Mouse (Mus musculus) midbrain, embryonic 16.5 days (tissue): ENCODE measurements around the gene Pim1. TPM values are rescaled to one million over a fixed set of nuclear protein-coding genes. Genes with fewer than 3 reads are reported as not detected.
A peak's percentile ranks its signal among the peaks of the same experiment; 100 is the strongest.

ENCODE experiments used
- ATAC-seq: fragments of 200-750 bp; cut with Nextera tagmentation; 2 replicates; pipeline ENCODE4 v1.8.0; 2017; ENCODE audit warnings: moderate TSS enrichment
- H3K27ac ChIP-seq: fragments of 300-500 bp; sonication (generic); 2 replicates; pipeline ENCODE4 v1.5.1; 2014; ENCODE audit warnings: mild to moderate bottlenecking, low read length, mixed read lengths
- H3K27me3 ChIP-seq: fragments of 300-500 bp; sonication (generic); 2 replicates; pipeline ENCODE4 v1.6.1; 2014; ENCODE audit warnings: low read depth, low read length, mixed read lengths; ENCODE audit not compliant: control insufficient read depth, insufficient read depth
- H3K36me3 ChIP-seq: fragments of 300-500 bp; sonication (generic); 2 replicates; pipeline ENCODE4 v1.6.1; 2014; ENCODE audit warnings: mild to moderate bottlenecking, low read length, moderate library complexity, mixed read lengths; ENCODE audit not compliant: control insufficient read depth, insufficient read depth
- H3K4me1 ChIP-seq: fragments of 300-500 bp; sonication (generic); 2 replicates; pipeline ENCODE4 v1.6.1; 2014; ENCODE audit warnings: mild to moderate bottlenecking, low read length, mixed read lengths; ENCODE audit not compliant: control insufficient read depth, insufficient read depth
- H3K4me2 ChIP-seq: fragments of 300-500 bp; sonication (generic); 2 replicates; pipeline ENCODE4 v1.6.1; 2014; ENCODE audit warnings: mild to moderate bottlenecking, low read length, mixed read lengths
- H3K4me3 ChIP-seq: fragments of 300-500 bp; sonication (generic); 2 replicates; pipeline ENCODE4 v1.5.1; 2014; ENCODE audit warnings: low read depth, mild to moderate bottlenecking, low read length, moderate library complexity, mixed read lengths
- H3K9ac ChIP-seq: fragments of 300-500 bp; sonication (generic); 2 replicates; pipeline ENCODE4 v1.6.1; 2014; ENCODE audit warnings: low read depth, low read length, mixed read lengths
- H3K9me3 ChIP-seq: fragments of 300-500 bp; sonication (generic); replicated peaks from 2 replicates; pipeline ENCODE4 v1.6.1; 2014; ENCODE audit warnings: mild to moderate bottlenecking, low read length, mixed read lengths; ENCODE audit not compliant: control insufficient read depth, poor library complexity, severe bottlenecking
- WGBS: fragments of 180-500 bp; shearing (Covaris S2); extraction: QIAGEN DNeasy Blood & Tissue Kit; methylation state at CpG from one replicate; pipeline ENCODE4 v1.1.7; 2014; 5-methylcytosine and 5-hydroxymethylcytosine counted together
- polyA plus RNA-seq: library from polyadenylated mRNA; unstranded; fragments of >200 nt; fragmentation: Nextera tagmentation; extraction: Ambion mirVana; gene quantifications from 2 replicates; pipeline ENCODE4 v1.2.1, GENCODE M21; 2015

Gene Pim1
- polyA plus RNA-seq, 1 experiment from 2014 or later, result 7.3 TPM

DNA sequence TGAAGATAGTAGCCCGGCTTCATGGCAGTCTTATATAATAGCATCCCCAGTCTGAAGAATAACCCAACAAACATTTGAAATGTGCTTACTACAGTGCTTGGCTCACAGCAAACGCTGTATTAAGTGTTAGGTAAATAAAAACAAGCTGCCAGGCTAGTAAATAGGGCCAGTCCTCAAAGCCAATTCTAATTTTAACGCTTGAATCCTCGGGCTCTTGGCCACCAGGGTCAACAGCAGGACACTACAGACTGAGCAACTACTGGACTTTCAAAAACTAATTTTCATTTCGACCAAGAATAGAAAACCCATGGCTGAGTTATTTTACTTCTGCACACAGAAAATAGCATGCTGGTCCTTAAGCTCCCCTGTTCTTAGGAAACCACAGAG is 30.4 kb upstream of the Pim1 start:
- Histone ChIP-seq H3K27me3 (no peaks in the 10 kb centered on the region), H3K27ac (peak overlapping the region; percentile 56), H3K4me3 (no peak overlapping the region), H3K36me3 (no peaks in the 10 kb centered on the region), H3K4me1 (peaks cover 20% of the 10 kb centered on the region), H3K4me2 (peak overlapping the region; percentile 45), H3K9me3 (no peaks in the 10 kb centered on the region), H3K9ac (no peak overlapping the region)
- 24% methylated on average over 5 of the region's 5 CpGs for WGBS
- no peak for ATAC-seq

DNA sequence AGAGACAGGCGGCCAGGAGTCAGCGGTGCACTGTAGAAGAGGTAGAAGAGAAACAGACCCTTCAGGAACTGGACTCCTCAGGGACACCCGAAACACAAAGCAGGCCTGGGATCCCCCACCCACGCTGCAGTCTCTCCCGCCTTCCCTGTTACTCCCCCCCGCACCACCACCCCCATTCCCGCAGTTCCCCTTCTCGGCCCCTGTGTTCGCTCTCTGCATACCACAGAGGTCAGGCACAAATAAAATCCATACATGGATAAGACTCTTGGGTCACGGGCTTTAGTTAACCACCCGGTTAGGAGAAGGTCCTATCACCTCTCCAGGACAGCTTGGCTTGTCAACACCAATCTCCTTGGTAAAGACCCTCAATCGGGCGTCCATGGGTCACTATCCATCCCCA is 26.9 kb upstream of the Pim1 start:
- no peaks in the 10 kb centered on the region for H3K36me3 ChIP-seq
- H3K27me3 ChIP-seq, result no peaks in the 10 kb centered on the region
- ATAC-seq, result no peak
- peak overlapping the region; percentile 36 for H3K9ac ChIP-seq
- WGBS, result 6% methylated on average over 13 of the region's 13 CpGs
- H3K4me3 ChIP-seq, result peak overlapping the region; percentile 14; the same call in 1 of the 2 replicates
- no peaks in the 10 kb centered on the region for H3K9me3 ChIP-seq
- H3K27ac ChIP-seq, result no peak overlapping the region
- H3K4me2 ChIP-seq, result peak overlapping the region; percentile 53
- H3K4me1 ChIP-seq, result peaks cover 30% of the 10 kb centered on the region

DNA sequence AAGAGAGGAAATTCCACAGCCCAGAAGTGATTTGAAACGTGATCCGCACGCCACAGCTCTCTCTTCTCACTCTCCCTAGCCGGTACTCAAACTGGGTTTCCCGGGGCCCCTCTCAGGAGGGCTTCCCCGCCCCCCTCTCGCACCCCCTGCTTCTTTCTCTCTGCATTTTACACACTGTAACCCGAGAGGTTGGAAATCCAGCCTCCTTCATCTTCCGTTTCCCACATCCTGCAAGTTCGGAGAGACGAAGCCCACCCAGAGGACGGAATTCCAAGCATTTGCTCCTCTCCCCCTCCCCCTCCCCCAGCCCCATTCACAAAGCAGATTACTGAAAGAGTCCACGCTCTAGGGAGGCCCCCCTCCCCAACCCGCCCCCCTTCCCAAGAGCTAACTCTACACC is 26.5 kb upstream of the Pim1 start:
- no peak for ATAC-seq
- Histone ChIP-seq H3K9me3 (no peaks in the 10 kb centered on the region), H3K36me3 (no peaks in the 10 kb centered on the region), H3K4me3 (peak overlapping the region; percentile 14), H3K4me1 (peaks cover 30% of the 10 kb centered on the region), H3K4me2 (peak overlapping the region; percentile 53), H3K9ac (peak overlapping the region; percentile 36), H3K27me3 (no peaks in the 10 kb centered on the region), H3K27ac (no peak overlapping the region)
- 1% methylated on average over 14 of the region's 14 CpGs for WGBS

DNA sequence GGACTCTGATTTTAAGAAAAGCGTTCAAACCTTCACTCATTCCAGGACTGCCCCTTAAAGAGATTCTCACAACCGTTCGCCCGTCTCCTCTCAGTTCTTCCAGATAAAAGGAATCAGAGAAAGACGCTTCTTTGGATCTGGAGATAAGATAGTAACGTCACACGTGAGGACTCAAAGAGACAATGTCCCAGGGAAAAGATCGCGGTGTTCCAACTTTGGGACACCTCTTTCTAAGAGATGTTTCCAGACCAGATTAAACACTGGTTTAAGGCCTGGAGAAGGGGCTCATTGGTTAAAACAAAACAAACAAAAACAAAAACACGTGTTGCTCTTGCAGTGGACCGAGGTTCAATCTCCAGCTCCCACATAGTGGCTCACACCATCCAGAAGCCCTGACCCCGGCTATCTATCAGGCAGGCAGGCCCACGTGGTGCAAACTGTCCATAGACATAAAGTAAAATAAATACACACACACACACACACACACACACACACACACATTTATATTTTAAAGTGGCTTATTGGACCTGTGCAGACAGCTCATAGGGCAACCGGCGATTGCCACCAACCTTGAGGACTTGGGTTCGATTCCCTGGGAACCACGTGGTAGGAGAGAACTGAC is 25.9 kb upstream of the Pim1 start:
- Histone ChIP-seq H3K4me3 (0 out of 2 replicates have a peak overlapping the region, but pooled peaks have one; percentile 14), H3K4me1 (peaks cover 25% of the 10 kb centered on the region), H3K27ac (no peak overlapping the region), H3K9ac (no peak overlapping the region), H3K9me3 (no peaks in the 10 kb centered on the region), H3K36me3 (no peaks in the 10 kb centered on the region), H3K27me3 (no peaks in the 10 kb centered on the region), H3K4me2 (peak overlapping the region; percentile 53)
- WGBS, result 6% methylated on average over 17 of the region's 17 CpGs
- no peak for ATAC-seq

DNA sequence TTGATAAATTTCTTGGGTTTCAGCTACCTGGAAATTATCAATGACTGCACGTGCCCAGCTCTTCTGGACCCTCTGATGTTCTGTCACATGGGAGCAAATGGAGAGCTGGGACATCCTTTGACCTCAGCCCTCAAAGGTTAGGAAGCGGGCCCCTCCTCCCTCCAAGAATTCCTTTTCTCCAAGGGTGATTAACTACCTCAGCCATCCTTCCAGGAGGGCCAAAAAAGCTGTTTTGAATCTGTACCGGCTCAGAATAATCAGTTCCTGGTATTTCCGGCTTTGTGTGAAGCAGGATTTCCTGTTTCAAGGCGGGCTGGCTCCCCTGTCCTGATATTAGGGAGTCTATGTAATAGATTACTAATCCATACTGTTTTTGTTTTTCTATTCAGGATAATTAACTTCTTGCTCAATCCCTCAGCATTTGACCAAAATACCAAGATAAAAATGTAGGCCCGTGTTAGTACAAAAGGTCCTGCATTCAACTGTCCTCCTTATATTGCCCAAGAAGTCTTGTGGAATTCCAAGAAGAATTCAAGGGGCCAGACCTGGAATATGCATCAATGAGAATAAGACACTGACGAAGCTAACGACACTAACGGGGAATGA is 25.0 kb upstream of the Pim1 start:
- Histone ChIP-seq H3K27me3 (no peaks in the 10 kb centered on the region), H3K4me3 (no peak overlapping the region), H3K9ac (no peak overlapping the region), H3K9me3 (no peaks in the 10 kb centered on the region), H3K4me2 (no peak overlapping the region), H3K36me3 (no peaks in the 10 kb centered on the region), H3K4me1 (peaks cover 19% of the 10 kb centered on the region), H3K27ac (no peak overlapping the region)
- ATAC-seq, result no peak
- WGBS, result 32% methylated on average over 9 of the region's 9 CpGs

DNA sequence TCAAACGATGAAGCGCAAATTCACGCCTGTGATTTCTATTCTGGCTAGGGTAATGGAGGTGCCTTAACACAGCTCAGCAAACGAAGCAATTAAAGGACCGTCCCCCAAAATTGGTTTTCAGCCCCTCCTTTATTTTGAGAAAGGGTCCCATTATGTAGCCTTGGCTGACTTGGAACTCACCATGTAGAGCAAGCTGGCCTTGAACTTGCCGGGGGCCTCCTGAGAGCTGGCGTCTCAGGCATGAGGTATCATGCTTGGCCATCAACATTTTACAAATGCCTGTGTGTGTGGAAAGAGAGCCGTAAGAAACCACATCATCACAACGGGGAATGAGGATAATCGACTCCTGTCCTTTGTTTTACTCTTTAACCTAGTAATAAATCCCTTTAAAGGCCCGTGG is 23.5 kb upstream of the Pim1 start:
- 29% methylated on average over 11 of the region's 11 CpGs for WGBS

DNA sequence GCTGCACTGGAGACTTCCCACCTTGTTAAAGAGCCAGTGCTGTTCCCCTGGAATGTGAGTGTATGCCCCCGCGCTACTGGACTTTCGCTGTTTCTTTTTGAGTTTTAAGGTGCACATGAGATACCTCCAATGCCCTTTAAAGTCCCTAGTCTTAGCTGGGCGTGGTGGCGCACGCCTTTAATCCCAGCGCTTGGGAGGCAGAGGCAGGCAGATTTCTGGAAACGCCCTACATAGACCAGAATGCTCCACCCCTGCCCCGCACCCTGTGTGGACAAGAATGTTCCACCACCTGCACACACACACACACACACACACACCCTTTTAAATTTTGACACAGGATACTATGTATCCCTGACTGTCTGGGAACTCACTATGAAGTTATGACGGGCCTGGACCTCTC is 17.1 kb upstream of the Pim1 start:
- H3K4me3 ChIP-seq, result no peak overlapping the region
- ATAC-seq, result no peak

More for the DNA sequence above, 23.5 kb upstream of the Pim1 start:
- Histone ChIP-seq H3K9me3 (no peaks in the 10 kb centered on the region), H3K4me1 (peaks cover 19% of the 10 kb centered on the region), H3K27ac (peak overlapping the region; percentile 71; the same call in 1 of the 2 replicates), H3K9ac (no peak overlapping the region), H3K4me3 (no peak overlapping the region), H3K27me3 (no peaks in the 10 kb centered on the region), H3K36me3 (no peaks in the 10 kb centered on the region), H3K4me2 (peak overlapping the region; percentile 47)
- ATAC-seq, result no peak

DNA sequence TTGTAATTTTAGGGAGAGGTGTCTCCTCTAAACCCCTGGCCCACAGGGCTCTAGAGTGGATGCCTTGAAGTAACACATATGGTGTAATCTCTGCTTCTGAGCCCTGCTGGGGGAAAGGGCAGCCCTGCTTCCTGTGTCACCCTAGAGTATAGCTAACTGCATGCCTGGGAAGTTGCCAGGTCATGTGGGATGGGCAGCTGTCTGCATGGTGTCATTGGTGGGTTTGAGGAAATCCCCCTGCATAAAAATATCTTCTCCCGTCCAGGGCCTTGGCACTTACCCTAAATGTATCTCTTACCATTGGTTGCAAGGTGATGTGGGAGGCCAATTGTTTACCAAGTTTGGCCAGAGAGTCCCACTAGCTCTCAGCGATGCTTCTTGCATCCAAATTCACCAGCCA is 16.5 kb upstream of the Pim1 start:
- H3K9ac ChIP-seq, result no peak overlapping the region
- H3K4me1 ChIP-seq, result no peaks in the 10 kb centered on the region
- H3K9me3 ChIP-seq, result no peaks in the 10 kb centered on the region
- H3K4me3 ChIP-seq, result no peak overlapping the region
- no peaks in the 10 kb centered on the region for H3K27me3 ChIP-seq
- no peak overlapping the region for H3K27ac ChIP-seq
- no peak overlapping the region for H3K4me2 ChIP-seq
- H3K36me3 ChIP-seq, result no peaks in the 10 kb centered on the region
- 88% methylated on average over 2 of the region's 2 CpGs for WGBS
- no peak for ATAC-seq

More for the DNA sequence above, 17.1 kb upstream of the Pim1 start:
- H3K36me3 ChIP-seq, result no peaks in the 10 kb centered on the region
- no peak overlapping the region for H3K4me2 ChIP-seq
- no peaks in the 10 kb centered on the region for H3K4me1 ChIP-seq
- no peak overlapping the region for H3K9ac ChIP-seq
- H3K27me3 ChIP-seq, result no peaks in the 10 kb centered on the region
- no peak overlapping the region for H3K27ac ChIP-seq
- WGBS, result 98% methylated on average over 10 of the region's 10 CpGs
- H3K9me3 ChIP-seq, result no peaks in the 10 kb centered on the region

DNA sequence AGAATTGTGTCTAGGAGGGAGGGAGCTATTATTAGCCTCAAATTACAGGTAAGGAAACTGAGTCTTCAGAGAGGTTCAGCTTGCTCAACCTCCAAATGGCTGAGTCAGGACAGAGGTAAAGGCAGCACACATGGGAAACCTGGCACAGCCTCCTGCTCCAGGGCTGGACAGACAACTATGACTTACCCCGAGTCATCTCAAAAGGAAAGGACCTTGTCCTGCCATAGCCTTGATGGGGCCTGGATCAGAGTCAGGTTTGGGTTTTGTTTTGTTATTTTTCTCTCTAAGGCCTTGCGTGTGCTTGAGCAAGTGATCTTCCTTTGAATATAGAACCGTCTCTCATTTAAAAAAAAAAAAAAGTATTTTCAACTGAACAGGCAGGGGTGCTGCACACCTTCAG is 15.4 kb upstream of the Pim1 start:
- Histone ChIP-seq H3K36me3 (no peaks in the 10 kb centered on the region), H3K27me3 (no peaks in the 10 kb centered on the region)
- WGBS, result 98% methylated on average over 3 of the region's 3 CpGs

More for the DNA sequence above, 15.4 kb upstream of the Pim1 start:
- H3K27ac ChIP-seq, result no peak overlapping the region
- no peak for ATAC-seq
- no peak overlapping the region for H3K9ac ChIP-seq
- no peak overlapping the region for H3K4me2 ChIP-seq
- no peaks in the 10 kb centered on the region for H3K4me1 ChIP-seq
- H3K4me3 ChIP-seq, result no peak overlapping the region
- H3K9me3 ChIP-seq, result no peaks in the 10 kb centered on the region
